Mouse (Mus musculus) cerebellum, adult 11-12 months (tissue): Measurements from ENCODE around the gene Lrrc9.

Experiments
- DNase-seq: peaks from one replicate; pipeline ENCODE4 v3.0.0; 2022

Gene Lrrc9

GRCm38 (mm10) chr12:72441839-72442576 lies at the start of gene Lrrc9:
Lrrc9 (plus strand) TSS chr12:72441866.
- peak; percentile 18 for DNase-seq

GRCm38 (mm10) chr12:72393046-72393805 lies 48.4 kb upstream of the Lrrc9 start:
- no peak for DNase-seq

GRCm38 (mm10) chr12:72405031-72405430 lies 36.6 kb upstream of the Lrrc9 start:
- no peak for DNase-seq

GRCm38 (mm10) chr12:72407146-72407545 lies 34.5 kb upstream of the Lrrc9 start:
- DNase-seq = peak; percentile 76

- DNase-seq = no peak
Observed at GRCm38 (mm10) chr12:72407721-72408110, 34.0 kb upstream of the Lrrc9 start.

- peak; percentile 85 for DNase-seq
Observed at GRCm38 (mm10) chr12:72408111-72408891, 33.4 kb upstream of the Lrrc9 start.

GRCm38 (mm10) chr12:72408954-72409353 lies 32.7 kb upstream of the Lrrc9 start, which contains the start of gene Rtn1:
Rtn1 (minus strand) TSS chr12:72409054.
- DNase-seq = no peak

- peak; percentile 36 for DNase-seq
Observed at GRCm38 (mm10) chr12:72417762-72418161, 23.9 kb upstream of the Lrrc9 start.

GRCm38 (mm10) chr12:72422681-72423080 lies 19.0 kb upstream of the Lrrc9 start:
- no peak for DNase-seq

GRCm38 (mm10) chr12:72427722-72428126 lies 13.9 kb upstream of the Lrrc9 start:
- peak; percentile 76 for DNase-seq

GRCm38 (mm10) chr12:72432209-72432608 lies 9.5 kb upstream of the Lrrc9 start:
- DNase-seq = no peak

- DNase-seq = no peak
Observed at GRCm38 (mm10) chr12:72433241-72433865, 8.3 kb upstream of the Lrrc9 start.

GRCm38 (mm10) chr12:72437676-72438341 lies 3.9 kb upstream of the Lrrc9 start:
- DNase-seq = no peak

- no peak for DNase-seq
Observed at GRCm38 (mm10) chr12:72438961-72439480, 2.6 kb upstream of the Lrrc9 start.

GRCm38 (mm10) chr12:72453941-72454340 lies 12.3 kb downstream of the Lrrc9 start:
- no peak for DNase-seq

- no peak for DNase-seq
Observed at GRCm38 (mm10) chr12:72461191-72461893, 19.7 kb downstream of the Lrrc9 start.

- DNase-seq = peak; percentile 22
Observed at GRCm38 (mm10) chr12:72461894-72462530, 20.3 kb downstream of the Lrrc9 start.

GRCm38 (mm10) chr12:72465826-72466501 lies 24.3 kb downstream of the Lrrc9 start:
- no peak for DNase-seq

GRCm38 (mm10) chr12:72467269-72467668 lies 25.6 kb downstream of the Lrrc9 start:
- no peak for DNase-seq

- DNase-seq = peak; percentile 81
Observed at GRCm38 (mm10) chr12:72467789-72468188, 26.1 kb downstream of the Lrrc9 start.
